Mouse (Mus musculus) effector memory CD4-positive, alpha-beta T cell, adult 7 months (primary cell): Measurements from ENCODE around the gene Man1b1. TPM values are rescaled to one million over a fixed set of nuclear protein-coding genes. Genes with fewer than 3 reads are reported as not detected.

Experiments
- polyA plus RNA-seq: library from polyadenylated mRNA; unstranded; fragments of 100-300 nt; shearing (Covaris generic); gene quantifications from one replicate; pipeline ENCODE4 v1.2.1, GENCODE M21; 2017

Gene Man1b1
- 25.5 TPM for polyA plus RNA-seq

DNA sequence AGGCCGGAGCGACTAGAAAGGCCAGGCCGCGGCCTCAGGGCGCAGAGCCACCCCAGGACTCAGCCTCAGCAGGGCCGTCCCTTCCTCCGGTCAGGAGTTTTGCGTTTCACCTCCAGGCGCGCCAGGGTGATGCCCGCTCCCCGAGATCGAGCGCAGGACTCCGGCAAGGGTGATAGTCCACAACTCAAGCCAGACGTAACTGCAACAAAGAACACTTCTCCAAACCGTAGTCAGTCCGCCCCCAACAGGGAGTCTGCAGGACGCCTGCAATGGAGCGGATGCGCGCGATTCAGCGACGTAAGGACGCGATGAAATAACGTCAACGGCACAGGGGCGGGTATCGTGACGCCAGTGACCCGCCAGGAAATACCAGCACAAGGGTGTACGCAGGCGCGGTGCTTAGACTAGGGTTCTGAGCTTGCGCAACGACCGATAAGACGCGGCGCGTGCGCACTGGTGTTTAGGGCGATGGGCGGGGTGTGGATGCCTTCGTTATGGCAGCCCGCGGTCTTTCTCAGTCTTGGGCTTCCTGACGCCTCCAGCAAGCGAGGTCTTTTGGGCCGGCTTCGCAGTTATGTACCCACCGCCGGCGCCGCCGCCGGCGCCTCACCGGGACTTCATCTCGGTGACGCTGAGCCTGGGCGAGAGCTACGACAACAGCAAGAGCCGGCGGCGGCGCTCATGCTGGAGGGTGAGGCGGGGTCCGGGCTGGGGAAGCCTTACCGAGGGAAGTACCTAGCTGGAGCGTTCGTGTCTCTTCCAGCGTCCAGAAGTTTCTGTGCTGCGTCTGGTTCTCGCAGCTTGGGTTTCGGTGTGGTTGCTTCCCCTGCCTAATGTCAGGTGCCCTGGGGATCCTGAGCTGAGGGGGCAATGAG, at the start of gene Man1b1:
Gene Man1b1 (plus strand): TSS at position 53 of the 875 bp plus-strand sequence.

DNA sequence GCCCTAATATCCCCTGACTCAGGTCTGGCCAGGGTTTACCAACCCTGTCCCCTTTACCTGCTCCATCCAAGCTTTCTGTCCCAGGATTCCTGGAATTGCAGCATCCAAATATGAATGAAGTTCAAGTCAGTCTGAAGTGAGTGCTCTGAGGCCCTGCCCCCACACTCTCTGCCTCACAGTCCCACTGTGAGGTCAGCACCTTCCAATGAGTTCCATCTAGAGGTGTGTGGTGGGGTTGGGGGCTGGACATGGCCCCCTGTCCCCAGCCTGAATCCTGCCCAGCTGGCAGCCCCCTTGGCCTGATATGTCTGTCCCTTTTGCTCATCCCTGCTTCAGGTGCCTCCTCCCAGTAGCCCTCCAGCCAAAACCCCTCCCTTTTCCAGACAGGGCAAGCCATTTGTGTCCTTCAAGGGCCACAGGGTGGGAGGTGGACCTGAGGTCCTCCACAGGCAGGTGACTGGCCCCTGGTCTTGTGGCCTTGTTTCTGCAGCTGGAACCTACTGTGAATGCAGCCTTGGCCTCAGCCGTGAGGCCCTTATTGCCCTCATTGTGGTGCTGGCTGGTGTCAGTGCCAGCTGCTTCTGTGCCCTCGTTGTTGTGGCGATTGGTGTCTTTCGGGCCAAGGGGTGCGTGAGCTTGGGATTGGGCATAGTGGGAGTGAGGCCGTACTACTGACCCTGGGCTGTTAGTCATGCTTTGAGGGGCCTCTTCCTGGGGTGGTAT, 44.0 kb upstream of the Man1b1 start, which contains the start of gene Tmem210:
Gene Tmem210 (plus strand): TSS at position 219 of the 723 bp plus-strand sequence.

GRCm38 (mm10) chr2:25289651-25290050, 42.5 kb upstream of the Man1b1 start, which contains the start of gene Lrrc26:
Gene Lrrc26, plus strand, starts transcription at chr2:25289915.

DNA sequence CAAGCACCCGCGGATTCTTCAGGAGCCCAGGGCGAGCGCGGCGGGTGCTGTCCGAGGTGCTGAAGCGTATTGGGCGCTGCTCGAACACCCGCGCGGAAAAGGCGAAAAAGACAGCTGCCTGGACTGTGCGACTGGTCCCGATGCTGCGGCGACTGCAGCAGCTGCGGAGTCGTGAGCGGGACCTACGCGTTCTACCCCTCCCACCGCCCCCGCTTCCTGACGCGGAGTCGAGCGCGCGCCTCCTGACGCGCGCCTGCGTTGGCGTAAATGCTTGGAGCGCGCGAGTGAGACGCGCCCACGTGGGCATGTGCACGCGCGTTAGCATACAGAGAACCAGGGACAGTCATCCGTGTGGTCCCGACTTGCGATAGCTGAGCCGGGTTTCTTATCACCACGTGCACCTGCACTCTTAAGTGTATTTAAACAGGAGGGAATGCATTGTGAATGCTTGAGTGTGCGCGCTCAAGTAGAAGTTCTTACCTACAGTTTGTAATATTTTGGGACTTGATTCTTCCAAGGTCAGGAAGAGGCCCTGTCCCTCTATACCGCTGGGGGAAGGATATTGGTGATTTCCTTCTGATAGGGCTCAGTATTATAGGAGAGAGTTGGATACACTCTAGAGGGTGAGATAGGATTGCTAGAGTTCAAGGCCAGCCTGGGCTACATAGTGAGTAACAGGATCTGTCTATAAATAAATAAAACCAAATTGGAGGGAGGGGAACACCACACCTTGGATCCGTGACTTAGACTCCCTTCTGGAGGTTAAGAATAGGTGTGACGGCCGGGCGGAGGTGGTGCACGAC, 13.0 kb upstream of the Man1b1 start, which contains the start of gene Grin1:
Gene Grin1 (minus strand): TSS at position 217 of the 803 bp plus-strand sequence.

DNA sequence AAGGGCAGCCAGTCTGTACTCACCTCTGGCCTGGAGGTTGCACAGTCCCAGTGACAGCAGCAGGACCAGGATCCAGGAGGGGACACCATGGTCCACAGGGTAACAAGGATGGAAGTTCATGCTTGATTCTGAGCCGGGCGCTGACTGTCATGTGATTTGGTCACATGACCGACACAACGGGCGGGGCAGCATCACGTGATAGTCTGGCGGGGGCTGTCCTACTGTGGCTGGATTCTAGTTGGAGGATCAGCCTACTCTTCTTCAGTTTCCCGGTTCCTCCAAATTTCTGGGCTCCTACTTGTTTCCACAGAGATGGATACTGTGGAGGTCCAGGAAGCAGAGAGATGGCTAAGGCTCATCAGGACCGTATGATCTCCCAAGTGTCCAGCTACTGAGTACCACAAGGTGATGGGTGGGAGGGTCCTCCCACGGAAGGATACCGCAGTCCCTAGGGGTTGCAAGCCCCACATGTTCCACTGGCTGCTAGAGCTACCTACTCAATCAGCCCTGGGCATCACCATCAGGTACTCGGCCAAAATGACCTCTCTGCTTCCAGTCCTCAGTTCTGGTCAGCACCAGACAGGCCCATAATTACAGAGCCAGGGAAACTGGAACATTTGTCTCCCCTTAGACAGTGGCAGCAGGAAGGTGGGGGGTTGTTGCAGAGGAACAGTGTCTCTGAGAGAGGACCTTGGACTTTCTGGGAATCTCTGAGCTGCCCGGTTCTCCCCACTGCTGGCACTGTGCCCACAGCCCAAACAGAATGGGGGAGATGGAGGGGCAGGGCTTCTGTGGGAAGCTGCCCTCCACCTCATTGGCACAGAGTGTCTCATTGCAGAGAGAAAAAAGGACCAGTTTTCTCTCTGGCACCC, 24.3 kb downstream of the Man1b1 start, which contains the start of gene Dpp7:
Gene Dpp7 (minus strand): TSS at position 152 of the 872 bp plus-strand sequence.

DNA sequence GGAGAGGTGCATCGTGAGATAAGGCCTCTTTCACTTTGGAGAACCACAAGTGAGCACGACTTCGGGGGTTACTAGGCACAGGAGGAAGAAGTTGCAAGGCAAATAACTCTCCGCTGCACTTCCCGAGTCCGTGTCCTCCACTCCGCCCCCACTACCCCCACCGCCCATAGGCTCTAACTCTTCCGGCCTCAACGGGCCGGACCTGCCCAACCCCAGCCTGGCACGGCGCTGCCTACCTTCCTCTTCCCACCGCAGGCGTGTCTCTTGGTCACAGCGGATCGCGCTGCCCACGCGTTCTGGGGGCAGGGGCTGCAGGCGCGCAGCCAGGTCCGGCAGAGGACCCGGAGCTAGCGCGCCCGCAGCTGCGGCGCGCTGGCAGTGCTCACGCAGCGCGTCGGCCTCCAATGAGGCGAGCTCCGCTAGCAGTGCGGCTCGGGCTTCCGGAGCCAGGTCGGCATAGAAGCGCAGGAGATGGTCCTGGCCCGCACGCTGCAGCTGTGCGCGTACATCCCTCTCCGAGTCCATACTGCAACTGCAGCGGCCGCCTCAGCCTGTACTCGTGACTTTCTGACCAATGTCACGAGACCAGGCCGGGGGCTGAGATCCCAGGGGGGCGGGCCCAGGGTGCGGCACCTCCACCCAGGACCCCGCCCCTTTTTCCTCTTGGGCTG, 33.1 kb downstream of the Man1b1 start, which contains the start of gene Uap1l1:
Gene Uap1l1 (minus strand): TSS at position 592 of the 671 bp plus-strand sequence.

GRCm38 (mm10) chr2:25371764-25372643, 39.9 kb downstream of the Man1b1 start, which contains the start of gene Sapcd2:
Gene Sapcd2, plus strand, starts transcription at chr2:25372321.

GRCm38 (mm10) chr2:25395721-25396596, 63.8 kb downstream of the Man1b1 start, which contains the start of gene Entpd2:
Gene Entpd2, plus strand, starts transcription at chr2:25395874.

DNA sequence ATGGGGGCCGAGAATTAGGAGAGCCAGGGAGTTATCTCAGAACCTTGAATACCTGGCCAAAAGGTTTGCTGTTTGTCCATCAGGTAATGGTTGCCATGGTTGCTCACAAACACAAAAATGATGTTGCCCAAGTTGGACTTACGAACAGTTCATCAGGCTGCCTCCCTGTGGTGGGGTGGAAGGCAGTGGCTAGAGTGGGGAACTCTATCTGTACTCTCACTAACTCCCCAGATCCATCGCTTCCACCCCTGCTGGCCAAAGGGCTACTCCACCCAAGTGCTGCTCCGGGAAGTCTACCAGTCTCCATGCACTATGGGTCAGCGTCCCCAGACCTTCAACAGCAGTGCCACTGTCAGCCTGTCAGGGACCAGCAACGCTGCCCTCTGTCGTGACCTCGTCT, 66.9 kb downstream of the Man1b1 start, which contains the start of gene Npdc1:
Gene Npdc1 (plus strand): TSS at position 301 of the 400 bp plus-strand sequence.

Other genes starting within 250 kb of the Man1b1 start
- 0.24 TPM for gene Noxa1, start 237.2 kb upstream of the Man1b1 start, polyA plus RNA-seq
- gene Nrarp, start 151.6 kb upstream of the Man1b1 start, polyA plus RNA-seq, result 8.6 TPM
- gene Tor4a, start 135.5 kb upstream of the Man1b1 start, polyA plus RNA-seq, result 32.6 TPM
- gene Nelfb, start 120.8 kb upstream of the Man1b1 start, polyA plus RNA-seq, result 86.6 TPM
- 0.68 TPM for gene Stpg3, start 117.7 kb upstream of the Man1b1 start, polyA plus RNA-seq
- gene Fam166a, start 113.6 kb upstream of the Man1b1 start, polyA plus RNA-seq, result not detected
- gene Tubb4b, start 107.6 kb upstream of the Man1b1 start, polyA plus RNA-seq, result 119 TPM
- gene Slc34a3, start 98.0 kb upstream of the Man1b1 start, polyA plus RNA-seq, result not detected
- gene Rnf224, start 95.6 kb upstream of the Man1b1 start, polyA plus RNA-seq, result not detected
- gene Rnf208, start 90.1 kb upstream of the Man1b1 start, polyA plus RNA-seq, result not detected
- not detected for gene Cysrt1, start 89.9 kb upstream of the Man1b1 start, polyA plus RNA-seq
- gene AL732309.1, start 85.5 kb upstream of the Man1b1 start, polyA plus RNA-seq, result 5.2 TPM
- 13.5 TPM for gene Tmem203, start 76.9 kb upstream of the Man1b1 start, polyA plus RNA-seq
- gene Tprn, start 69.7 kb upstream of the Man1b1 start, polyA plus RNA-seq, result 25.6 TPM
- gene Ssna1, start 59.9 kb upstream of the Man1b1 start, polyA plus RNA-seq, result 64.4 TPM
- gene Anapc2, start 59.9 kb upstream of the Man1b1 start, polyA plus RNA-seq, result 76.4 TPM
- gene Tmem210, start 44.2 kb upstream of the Man1b1 start, polyA plus RNA-seq, result 0.91 TPM
- not detected for gene Lrrc26, start 42.4 kb upstream of the Man1b1 start, polyA plus RNA-seq
- gene Grin1, start 13.2 kb upstream of the Man1b1 start, polyA plus RNA-seq, result not detected
- gene Dpp7, start 24.0 kb downstream of the Man1b1 start, polyA plus RNA-seq, result 12.7 TPM
- gene Uap1l1, start 33.3 kb downstream of the Man1b1 start, polyA plus RNA-seq, result 23.4 TPM
- not detected for gene Sapcd2, start 40.0 kb downstream of the Man1b1 start, polyA plus RNA-seq
- not detected for gene Entpd2, start 63.5 kb downstream of the Man1b1 start, polyA plus RNA-seq
- 2.1 TPM for gene Npdc1, start 67.0 kb downstream of the Man1b1 start, polyA plus RNA-seq
- 0.26 TPM for gene Fut7, start 90.9 kb downstream of the Man1b1 start, polyA plus RNA-seq
- 51.3 TPM for gene Abca2, start 96.4 kb downstream of the Man1b1 start, polyA plus RNA-seq
- gene Clic3, start 124.5 kb downstream of the Man1b1 start, polyA plus RNA-seq, result 1.0 TPM
- 50.2 TPM for gene Paxx, start 128.8 kb downstream of the Man1b1 start, polyA plus RNA-seq
- gene Ptgds, start 137.7 kb downstream of the Man1b1 start, polyA plus RNA-seq, result not detected
- gene Lcn12, start 161.6 kb downstream of the Man1b1 start, polyA plus RNA-seq, result not detected
- 71.7 TPM for gene Fbxw5, start 168.4 kb downstream of the Man1b1 start, polyA plus RNA-seq
- 4.6 TPM for gene C8g, start 169.4 kb downstream of the Man1b1 start, polyA plus RNA-seq
- 81.5 TPM for gene Traf2, start 214.6 kb downstream of the Man1b1 start, polyA plus RNA-seq
- 237 TPM for gene Edf1, start 225.5 kb downstream of the Man1b1 start, polyA plus RNA-seq
- 1.4 TPM for gene Mamdc4, start 242.5 kb downstream of the Man1b1 start, polyA plus RNA-seq
- 49.8 TPM for gene Phpt1, start 242.9 kb downstream of the Man1b1 start, polyA plus RNA-seq
- gene Ajm1, start 249.4 kb downstream of the Man1b1 start, polyA plus RNA-seq, result 1.1 TPM